Mouse (Mus musculus): ENCODE data around the gene Ube2u. TPM values are rescaled to one million over a fixed set of nuclear protein-coding genes. Genes with fewer than 3 reads are reported as not detected.
A peak's percentile ranks its signal among the peaks of the same experiment; 100 is the strongest.
"Not testable (repeated sequence)": the region's sequence is repeated elsewhere in the genome, so short reads cannot be mapped to it uniquely, and the experiment has no call there.

The Ube2u gene
- not detected for total RNA-seq (2021)

GRCm38 (mm10) chr4:100478592-100479321 is at the start of gene Ube2u:
TSS of gene Ube2u (plus strand) at chr4:100478849.
- intact Hi-C loops (cut with DNase I) = no loop called here

GRCm38 (mm10) chr4:100429371-100429900 is 49.2 kb upstream of the Ube2u start:
- no peak for DNase-seq (ENCODE audit: extremely low spot score in 1 of 2, low spot score in 2 of 2)
- intact Hi-C loops (cut with DNase I) = no loop called here

More at GRCm38 (mm10) chr4:100478592-100479321, at the start of gene Ube2u:
- DNase-seq (ENCODE audit: extremely low spot score in 1 of 2, low spot score in 2 of 2) = peak; percentile 40 to 63

- no peak for DNase-seq (ENCODE audit: extremely low spot score in 1 of 2, low spot score in 2 of 2)
- intact Hi-C loops (cut with DNase I) = no loop called here
These were observed 43.1 kb upstream of the Ube2u start for GRCm38 (mm10) chr4:100435281-100436168.

- intact Hi-C loops (cut with DNase I) = no loop called here
- no peak for DNase-seq (ENCODE audit: extremely low spot score in 1 of 2, low spot score in 2 of 2)
These were observed 42.5 kb upstream of the Ube2u start for GRCm38 (mm10) chr4:100436169-100436547.

GRCm38 (mm10) chr4:100446897-100447296 is 31.8 kb upstream of the Ube2u start:
- DNase-seq (ENCODE audit: extremely low spot score in 1 of 2, low spot score in 2 of 2) = no peak
- intact Hi-C loops (cut with DNase I) = no loop called here

- intact Hi-C loops (cut with DNase I) = no loop called here
- no peak for DNase-seq (ENCODE audit: extremely low spot score in 1 of 2, low spot score in 2 of 2)
These were observed 16.0 kb upstream of the Ube2u start for GRCm38 (mm10) chr4:100462493-100463120.

- intact Hi-C loops (cut with DNase I) = no loop called here
- no peak for DNase-seq (ENCODE audit: extremely low spot score in 1 of 2, low spot score in 2 of 2)
These were observed 9.8 kb downstream of the Ube2u start for GRCm38 (mm10) chr4:100488447-100488846.

GRCm38 (mm10) chr4:100495176-100495575 is 16.5 kb downstream of the Ube2u start:
- no peak for DNase-seq (ENCODE audit: extremely low spot score in 1 of 2, low spot score in 2 of 2)
- intact Hi-C loops (cut with DNase I) = no loop called here

GRCm38 (mm10) chr4:100496521-100496920 is 17.9 kb downstream of the Ube2u start:
- DNase-seq (ENCODE audit: extremely low spot score in 1 of 2, low spot score in 2 of 2) = no peak
- intact Hi-C loops (cut with DNase I) = no loop called here

- intact Hi-C loops (cut with DNase I) = no loop called here
- peak in 1 of 2 experiments; percentile 30 for DNase-seq (ENCODE audit: extremely low spot score in 1 of 2, low spot score in 2 of 2)
These were observed 19.5 kb downstream of the Ube2u start for GRCm38 (mm10) chr4:100498192-100498591.

GRCm38 (mm10) chr4:100499037-100499601 is 20.5 kb downstream of the Ube2u start:
- DNase-seq (ENCODE audit: extremely low spot score in 1 of 2, low spot score in 2 of 2); intact Hi-C loops (cut with DNase I): not testable (repeated sequence)

- no peak for DNase-seq (ENCODE audit: extremely low spot score in 1 of 2, low spot score in 2 of 2)
- intact Hi-C loops (cut with DNase I) = no loop called here
These were observed 24.7 kb downstream of the Ube2u start for GRCm38 (mm10) chr4:100503337-100503736.

- intact Hi-C loops (cut with DNase I) = no loop called here
- no peak for DNase-seq (ENCODE audit: extremely low spot score in 1 of 2, low spot score in 2 of 2)
These were observed 39.0 kb downstream of the Ube2u start for GRCm38 (mm10) chr4:100517646-100518045.

- no peak for DNase-seq (ENCODE audit: extremely low spot score in 1 of 2, low spot score in 2 of 2)
- intact Hi-C loops (cut with DNase I) = no loop called here
These were observed 43.9 kb downstream of the Ube2u start for GRCm38 (mm10) chr4:100522534-100522933.

- DNase-seq (ENCODE audit: extremely low spot score in 1 of 2, low spot score in 2 of 2) = no peak
- intact Hi-C loops (cut with DNase I) = loop anchor here (5.0 kb wide), 1 partner anchor 107 kb away; no protein-coding TSS in a partner anchor
These were observed 46.1 kb downstream of the Ube2u start for GRCm38 (mm10) chr4:100524741-100525140.

GRCm38 (mm10) chr4:100526296-100526695 is 47.6 kb downstream of the Ube2u start:
- no peak for DNase-seq (ENCODE audit: extremely low spot score in 1 of 2, low spot score in 2 of 2)
- intact Hi-C loops (cut with DNase I) = loop anchor here (5.0 kb wide), 1 partner anchor 109 kb away; no protein-coding TSS in a partner anchor

GRCm38 (mm10) chr4:100527086-100527485 is 48.4 kb downstream of the Ube2u start:
- intact Hi-C loops (cut with DNase I) = loop anchor here (5.0 kb wide), 1 partner anchor 110 kb away; no protein-coding TSS in a partner anchor
- DNase-seq (ENCODE audit: extremely low spot score in 1 of 2, low spot score in 2 of 2) = no peak

- intact Hi-C loops (cut with DNase I) = loop anchor here (5.0 kb wide), 1 partner anchor 110 kb away; no protein-coding TSS in a partner anchor
- peak in 1 of 2 experiments; percentile 54 for DNase-seq (ENCODE audit: extremely low spot score in 1 of 2, low spot score in 2 of 2)
These were observed 48.9 kb downstream of the Ube2u start for GRCm38 (mm10) chr4:100527554-100528001.
